Mouse (Mus musculus) heart, postnatal 0 days (tissue): ENCODE measurements around the gene Zhx3.

Source experiments
- CTCF ChIP-seq: IDR thresholded peaks from 2 replicates; pipeline ENCODE4 v1.5.1; 2016; ENCODE audit warnings: antibody characterized with exemption, control low read depth, low read depth
- EP300 ChIP-seq: IDR thresholded peaks from 2 replicates; pipeline ENCODE4 v1.6.1; 2016; ENCODE audit warnings: antibody characterized with exemption, low read depth

DNA sequence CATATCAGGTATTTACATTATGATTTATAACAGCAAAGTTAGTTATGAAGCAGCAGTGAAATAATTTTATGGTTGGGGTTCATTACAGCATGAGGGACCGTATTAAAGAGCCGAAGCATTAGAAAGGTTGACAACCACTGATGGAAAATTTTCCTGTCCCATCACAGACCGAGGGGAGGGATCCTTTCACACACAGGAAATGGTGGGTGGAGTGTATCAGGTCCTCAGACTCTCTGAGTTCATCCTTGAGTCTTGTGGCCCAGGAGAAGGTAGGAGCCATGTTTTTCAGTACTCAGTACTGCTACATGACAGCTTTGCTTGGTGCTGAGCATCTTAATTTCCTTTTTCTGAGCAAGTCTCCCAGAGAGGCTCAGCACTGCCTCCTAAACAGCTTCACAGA is 109.0 kb downstream of the Zhx3 start:
- TF ChIP-seq CTCF (no peak), EP300 (no peak)
